Mouse (Mus musculus): Measurements from ENCODE around the gene Tmem120b. TPM values are rescaled to one million over a fixed set of nuclear protein-coding genes. Genes with fewer than 3 reads are reported as not detected.

The Tmem120b gene
- polyA plus RNA-seq (2014; fragmentation: Nextera tagmentation; extraction: Ambion mirVana) = 9.3 and 11.3 TPM in 2 replicates

- no peaks in the 10 kb centered on the region for H3K4me1 ChIP-seq (ENCODE audit: control insufficient read depth, insufficient read depth, low read length)
- 89% methylated on average over 12 of the region's 12 CpGs for WGBS
- H3K27me3 ChIP-seq (ENCODE audit: control insufficient read depth, insufficient read depth, low read length) = no peaks in the 10 kb centered on the region
- H3K36me3 ChIP-seq (ENCODE audit: control insufficient read depth, insufficient read depth, low read length) = no peaks in the 10 kb centered on the region
- ATAC-seq (ENCODE audit: insufficient number of reproducible peaks, low FRiP score, low TSS enrichment, low read depth) (no peak), DNase-seq (ENCODE audit: low spot score) (no peak)
- no peak within 1 kb of the TSS for H3K4me3 ChIP-seq (ENCODE audit: low read depth, low read length)
- no peak within 1 kb of the TSS for H3K9ac ChIP-seq (ENCODE audit: low read length)
- H3K27ac ChIP-seq (replicated peaks; ENCODE audit: low read depth, low read length) = no peak within 1 kb of the TSS
- H3K4me2 ChIP-seq (ENCODE audit: low read depth, severe bottlenecking) = no peak within 1 kb of the TSS
- no peaks in the 10 kb centered on the region for H3K9me3 ChIP-seq (ENCODE audit: control insufficient read depth, low read length)
These were observed at the start of gene Tmem120b for GRCm38 (mm10) chr5:123068115-123068514. Gene Tmem120b (plus strand): TSS chr5:123068415.

GRCm38 (mm10) chr5:123019336-123020016, 48.7 kb upstream of the Tmem120b start:
- H3K27ac ChIP-seq (replicated peaks; ENCODE audit: low read depth, low read length) = no peak overlapping the region

GRCm38 (mm10) chr5:123020426-123020825, 47.8 kb upstream of the Tmem120b start:
- peaks cover 11% of the 10 kb centered on the region for H3K4me1 ChIP-seq (ENCODE audit: control insufficient read depth, insufficient read depth, low read length)
- 97% methylated on average over 5 of the region's 5 CpGs for WGBS
- H3K9ac ChIP-seq (ENCODE audit: low read length) = no peak overlapping the region
- DNase-seq (ENCODE audit: low spot score) (no peak), ATAC-seq (ENCODE audit: insufficient number of reproducible peaks, low FRiP score, low TSS enrichment, low read depth) (no peak)
- no peak overlapping the region for H3K27ac ChIP-seq (replicated peaks; ENCODE audit: low read depth, low read length)
- no peaks in the 10 kb centered on the region for H3K36me3 ChIP-seq (ENCODE audit: control insufficient read depth, insufficient read depth, low read length)
- H3K4me2 ChIP-seq (ENCODE audit: low read depth, severe bottlenecking) = no peak overlapping the region
- no peaks in the 10 kb centered on the region for H3K9me3 ChIP-seq (ENCODE audit: control insufficient read depth, low read length)
- H3K27me3 ChIP-seq (ENCODE audit: control insufficient read depth, insufficient read depth, low read length) = no peaks in the 10 kb centered on the region
- no peak overlapping the region for H3K4me3 ChIP-seq (ENCODE audit: low read depth, low read length)

More at GRCm38 (mm10) chr5:123019336-123020016, 48.7 kb upstream of the Tmem120b start:
- H3K27me3 ChIP-seq (ENCODE audit: control insufficient read depth, insufficient read depth, low read length) = no peaks in the 10 kb centered on the region
- ATAC-seq (ENCODE audit: insufficient number of reproducible peaks, low FRiP score, low TSS enrichment, low read depth) (no peak), DNase-seq (ENCODE audit: low spot score) (no peak)
- WGBS = 56% methylated on average over 10 of the region's 10 CpGs
- no peaks in the 10 kb centered on the region for H3K36me3 ChIP-seq (ENCODE audit: control insufficient read depth, insufficient read depth, low read length)
- H3K4me3 ChIP-seq (ENCODE audit: low read depth, low read length) = no peak overlapping the region
- H3K4me2 ChIP-seq (ENCODE audit: low read depth, severe bottlenecking) = no peak overlapping the region
- H3K9ac ChIP-seq (ENCODE audit: low read length) = no peak overlapping the region
- no peaks in the 10 kb centered on the region for H3K9me3 ChIP-seq (ENCODE audit: control insufficient read depth, low read length)
- peaks cover 14% of the 10 kb centered on the region for H3K4me1 ChIP-seq (ENCODE audit: control insufficient read depth, insufficient read depth, low read length)

DNA sequence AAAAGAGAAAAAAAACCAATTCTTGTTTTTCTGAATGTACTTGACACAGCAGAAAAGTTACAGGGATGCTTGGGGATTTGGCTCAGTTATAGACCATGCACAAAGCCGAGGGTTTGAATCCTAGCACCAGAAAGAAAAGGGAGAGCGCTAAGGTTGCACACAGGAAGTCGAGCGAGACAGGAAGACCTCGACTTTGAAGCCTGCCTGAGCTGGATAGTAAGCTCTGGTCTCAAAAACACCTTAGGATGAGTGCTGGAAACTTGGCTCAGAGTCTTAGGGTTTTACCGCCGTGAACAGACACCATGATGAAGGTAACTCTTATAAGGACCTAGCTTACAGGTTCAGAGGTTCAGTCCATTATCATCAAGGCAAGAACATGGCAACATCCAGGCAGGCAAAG, 46.8 kb upstream of the Tmem120b start:
- Histone ChIP-seq H3K9ac (ENCODE audit: low read length) (no peak overlapping the region), H3K4me1 (ENCODE audit: control insufficient read depth, insufficient read depth, low read length) (peaks cover 3% of the 10 kb centered on the region), H3K4me3 (ENCODE audit: low read depth, low read length) (no peak overlapping the region), H3K9me3 (ENCODE audit: control insufficient read depth, low read length) (no peaks in the 10 kb centered on the region), H3K27ac (replicated peaks; ENCODE audit: low read depth, low read length) (no peak overlapping the region), H3K4me2 (ENCODE audit: low read depth, severe bottlenecking) (no peak overlapping the region), H3K36me3 (ENCODE audit: control insufficient read depth, insufficient read depth, low read length) (no peaks in the 10 kb centered on the region), H3K27me3 (ENCODE audit: control insufficient read depth, insufficient read depth, low read length) (no peaks in the 10 kb centered on the region)
- ATAC-seq (ENCODE audit: insufficient number of reproducible peaks, low FRiP score, low TSS enrichment, low read depth) (no peak), DNase-seq (ENCODE audit: low spot score) (no peak)
- WGBS = 90% methylated on average over 7 of the region's 7 CpGs

- Histone ChIP-seq H3K4me2 (ENCODE audit: low read depth, severe bottlenecking) (no peak overlapping the region), H3K27ac (replicated peaks; ENCODE audit: low read depth, low read length) (no peak overlapping the region), H3K9ac (ENCODE audit: low read length) (no peak overlapping the region), H3K4me3 (ENCODE audit: low read depth, low read length) (no peak overlapping the region), H3K4me1 (ENCODE audit: control insufficient read depth, insufficient read depth, low read length) (peaks cover 6% of the 10 kb centered on the region), H3K9me3 (ENCODE audit: control insufficient read depth, low read length) (no peaks in the 10 kb centered on the region), H3K36me3 (ENCODE audit: control insufficient read depth, insufficient read depth, low read length) (no peaks in the 10 kb centered on the region), H3K27me3 (ENCODE audit: control insufficient read depth, insufficient read depth, low read length) (no peaks in the 10 kb centered on the region)
- WGBS = 87% methylated on average over 6 of the region's 6 CpGs
- DNase-seq (ENCODE audit: low spot score) (no peak), ATAC-seq (ENCODE audit: insufficient number of reproducible peaks, low FRiP score, low TSS enrichment, low read depth) (no peak)
These were observed 45.2 kb upstream of the Tmem120b start for GRCm38 (mm10) chr5:123023049-123023448.

- H3K36me3 ChIP-seq (ENCODE audit: control insufficient read depth, insufficient read depth, low read length) = no peaks in the 10 kb centered on the region; the same call in 1 of the 2 replicates
- DNase-seq (ENCODE audit: low spot score) (no peak), ATAC-seq (ENCODE audit: insufficient number of reproducible peaks, low FRiP score, low TSS enrichment, low read depth) (no peak)
- H3K9me3 ChIP-seq (ENCODE audit: control insufficient read depth, low read length) = no peaks in the 10 kb centered on the region
- H3K9ac ChIP-seq (ENCODE audit: low read length) = no peak overlapping the region
- peaks cover 5% of the 10 kb centered on the region for H3K4me1 ChIP-seq (ENCODE audit: control insufficient read depth, insufficient read depth, low read length)
- H3K4me3 ChIP-seq (ENCODE audit: low read depth, low read length) = no peak overlapping the region
- no peaks in the 10 kb centered on the region for H3K27me3 ChIP-seq (ENCODE audit: control insufficient read depth, insufficient read depth, low read length)
- no peak overlapping the region for H3K27ac ChIP-seq (replicated peaks; ENCODE audit: low read depth, low read length)
- 91% methylated on average over 6 of the region's 6 CpGs for WGBS
- no peak overlapping the region for H3K4me2 ChIP-seq (ENCODE audit: low read depth, severe bottlenecking)
These were observed 43.9 kb upstream of the Tmem120b start for GRCm38 (mm10) chr5:123024312-123024711.

- H3K4me2 ChIP-seq (ENCODE audit: low read depth, severe bottlenecking) = no peak overlapping the region
- 69% methylated on average over 9 of the region's 9 CpGs for WGBS
- H3K36me3 ChIP-seq (ENCODE audit: control insufficient read depth, insufficient read depth, low read length) = no peaks in the 10 kb centered on the region; the same call in 1 of the 2 replicates
- H3K9ac ChIP-seq (ENCODE audit: low read length) = no peak overlapping the region
- no peak for ATAC-seq (ENCODE audit: insufficient number of reproducible peaks, low FRiP score, low TSS enrichment, low read depth)
- no peak for DNase-seq (ENCODE audit: low spot score)
- H3K27me3 ChIP-seq (ENCODE audit: control insufficient read depth, insufficient read depth, low read length) = no peaks in the 10 kb centered on the region
- H3K9me3 ChIP-seq (ENCODE audit: control insufficient read depth, low read length) = no peaks in the 10 kb centered on the region
- peaks cover 3% of the 10 kb centered on the region; the same call in 1 of the 2 replicates for H3K4me1 ChIP-seq (ENCODE audit: control insufficient read depth, insufficient read depth, low read length)
- no peak overlapping the region for H3K27ac ChIP-seq (replicated peaks; ENCODE audit: low read depth, low read length)
- no peak overlapping the region for H3K4me3 ChIP-seq (ENCODE audit: low read depth, low read length)
These were observed 43.1 kb upstream of the Tmem120b start for GRCm38 (mm10) chr5:123024965-123025573.

DNA sequence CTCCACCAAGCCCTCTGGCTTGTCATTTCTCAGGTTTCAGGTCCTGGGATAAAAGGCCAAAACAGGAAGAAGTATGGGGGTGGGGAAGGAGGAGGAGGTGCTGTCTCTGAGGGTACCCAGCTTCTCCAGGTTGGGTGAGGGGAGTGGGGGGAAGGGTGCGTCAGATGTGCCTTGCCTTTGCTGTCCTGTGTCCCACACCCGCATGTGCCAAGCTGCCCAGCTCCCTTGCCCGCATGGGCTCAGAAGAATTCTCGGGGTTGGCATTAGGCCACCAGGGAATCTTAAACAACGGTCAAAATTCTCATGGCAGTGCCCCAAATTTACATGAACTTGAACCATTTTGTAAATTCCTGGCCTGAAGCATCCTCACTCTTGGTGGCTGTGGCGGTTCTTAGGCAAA, 41.8 kb upstream of the Tmem120b start:
- ATAC-seq (ENCODE audit: insufficient number of reproducible peaks, low FRiP score, low TSS enrichment, low read depth) (no peak), DNase-seq (ENCODE audit: low spot score) (no peak)
- WGBS = 59% methylated on average over 6 of the region's 6 CpGs
- Histone ChIP-seq H3K9ac (ENCODE audit: low read length) (no peak overlapping the region), H3K4me2 (ENCODE audit: low read depth, severe bottlenecking) (no peak overlapping the region), H3K4me3 (ENCODE audit: low read depth, low read length) (no peak overlapping the region), H3K27ac (replicated peaks; ENCODE audit: low read depth, low read length) (no peak overlapping the region), H3K36me3 (ENCODE audit: control insufficient read depth, insufficient read depth, low read length) (no peaks in the 10 kb centered on the region; the same call in 1 of the 2 replicates), H3K9me3 (ENCODE audit: control insufficient read depth, low read length) (no peaks in the 10 kb centered on the region), H3K4me1 (ENCODE audit: control insufficient read depth, insufficient read depth, low read length) (peaks cover 3% of the 10 kb centered on the region; the same call in 1 of the 2 replicates), H3K27me3 (ENCODE audit: control insufficient read depth, insufficient read depth, low read length) (no peaks in the 10 kb centered on the region)
